ENCODE assay signal across 9 mouse cellular contexts in genomic region chr11:84529797-84530703, GRCm38 (mm10). TPM values are rescaled to one million over a fixed set of nuclear protein-coding genes. Genes with fewer than 3 reads are reported as not detected.
DNase-seq lines count a peak whose midpoint lies in the region; ATAC-seq and TF ChIP-seq lines count a peak whose summit lies in the region.
"Had no signal": no experiment of that assay in that cellular context is flagged by ENCODE, and none has a peak within 500 bp of the region (broad histone marks: within the 10 kb centered on the region; RNA-seq: fewer than 3 reads in every experiment).

No protein-coding gene starts in this region.

- TF ChIP-seq CTCF in midbrain, postnatal 0 days (IDR thresholded peaks at IDR 0.05): no peak

- no peak overlapping the region for H3K9ac ChIP-seq in midbrain, postnatal 0 days (replicated peaks; ENCODE audit: low read length, poor library complexity, severe bottlenecking)

- peaks cover 22% of the 10 kb centered on the region; the same call in 1 of the 2 replicates for H3K27me3 ChIP-seq in midbrain, postnatal 0 days (ENCODE audit: insufficient read depth, low read length)

- H3K4me1 ChIP-seq in midbrain, postnatal 0 days (ENCODE audit: insufficient read depth, low read length): no peaks in the 10 kb centered on the region

- H3K27ac ChIP-seq in midbrain, postnatal 0 days (ENCODE audit: low read depth, low read length): no peak overlapping the region

- H3K9me3 ChIP-seq in midbrain, postnatal 0 days (ENCODE audit: low read length): no peaks in the 10 kb centered on the region

- H3K4me2 ChIP-seq in midbrain, postnatal 0 days (ENCODE audit: low read depth, low read length, poor library complexity, severe bottlenecking): peak overlapping the region; percentile 44

- H3K4me3 ChIP-seq in midbrain, postnatal 0 days (ENCODE audit: low read depth, low read length): peak overlapping the region; percentile 23; the same call in 1 of the 2 replicates

- ATAC-seq in midbrain, postnatal 0 days (ENCODE audit: low FRiP score): no peak

- peak; percentile 35 for DNase-seq in kidney, adult 18-20 months
- DNase-seq in kidney, adult 8-10 months: no peak
- DNase-seq in cerebellum, postnatal 14 days: peak; percentile 51 to 63
- peak; percentile 47 for DNase-seq in kidney, postnatal 14 days
- peak; percentile 66 for DNase-seq in midbrain, postnatal 0 days (ENCODE audit: low spot score)
- no peak for DNase-seq in thymus, postnatal 14 days
- no peak for DNase-seq in adrenal gland, adult (ENCODE audit: inconsistent age in 2 of 2, low spot score in 1 of 2)

- no peaks in the 10 kb centered on the region for H3K36me3 ChIP-seq in midbrain, postnatal 0 days (ENCODE audit: insufficient read depth, low read length)

- WGBS in midbrain, postnatal 0 days: 12% methylated on average over 14 of the region's 14 CpGs

RNA-seq across cellular contexts. Expression of gene Lhx1, which starts 4.7 kb away (rescaled TPM):
- total RNA-seq in midbrain, postnatal 0 days (2014; rRNA removed): 34.2 and 44.9 TPM in 2 replicates
- polyA plus RNA-seq in midbrain, postnatal 0 days (2015; fragmentation: Nextera tagmentation; extraction: Ambion mirVana): 21.3 and 22.5 TPM in 2 replicates
- total RNA-seq: liver, adult 2 months; MEL had no signal
- polyA plus RNA-seq: liver, adult 2 months had no signal

RNA-seq across cellular contexts. Expression of gene Aatf, which starts 16.7 kb away (rescaled TPM):
- 24.8 and 27.3 TPM in 2 replicates for total RNA-seq in midbrain, postnatal 0 days (2014; rRNA removed)
- polyA plus RNA-seq in midbrain, postnatal 0 days (2015; fragmentation: Nextera tagmentation; extraction: Ambion mirVana): 34.9 and 39.2 TPM in 2 replicates

Comparison
In these comparisons a context has a peak if more than half of its experiments do, and no peak if none do; other contexts are left out.
1. DNase-seq: peak in kidney, adult 18-20 months (single experiment), cerebellum, postnatal 14 days (2 of 2), kidney, postnatal 14 days (single experiment) and midbrain, postnatal 0 days (single experiment); none in kidney, adult 8-10 months (0 of 2), thymus, postnatal 14 days (single experiment) and adrenal gland, adult (0 of 2).